Mouse (Mus musculus) heart, embryonic 14.5 days (tissue): ENCODE measurements at regions not wholly inside any gene's neighbourhood (a gene's known extent, or its start where the extent isn't known, plus 50 kb on each side); places are given as distances from the start of the nearest gene placed in this dataset.

ENCODE experiments used
- ATAC-seq: fragments of 200-750 bp; cut with Nextera tagmentation; 2 replicates; pipeline ENCODE4 v1.8.0; 2017; ENCODE audit warnings: low read depth, moderate TSS enrichment; ENCODE audit not compliant: insufficient number of reproducible peaks, insufficient read depth, low FRiP score
- H3K27ac ChIP-seq, 2 experiments: fragments of 200-500 bp in 1 of 2; fragments of 300-500 bp in 1 of 2; sonication (generic) in 1 of 2; replicated peaks in 1 of 2; 2 replicates each; pipeline ENCODE4 v1.5.1; 2012 to 2014; ENCODE audit warnings: low read depth in 2 of 2, low read length in 2 of 2, control low read depth in 1 of 2, mild to moderate bottlenecking in 1 of 2, mixed read lengths in 1 of 2; ENCODE audit not compliant: control insufficient read depth in 1 of 2, insufficient read depth in 1 of 2
- H3K27me3 ChIP-seq: fragments of 300-500 bp; sonication (generic); 2 replicates; pipeline ENCODE4 v1.6.1; 2014; ENCODE audit warnings: mild to moderate bottlenecking, low read length, control low read depth; ENCODE audit not compliant: control insufficient read depth, insufficient read depth
- H3K36me3 ChIP-seq: fragments of 300-500 bp; sonication (generic); 2 replicates; pipeline ENCODE4 v1.6.1; 2014; ENCODE audit warnings: mild to moderate bottlenecking, control low read depth, low read length, mixed read lengths; ENCODE audit not compliant: control insufficient read depth, insufficient read depth
- H3K4me1 ChIP-seq, 2 experiments: fragments of 200-500 bp in 1 of 2; fragments of 300-500 bp in 1 of 2; sonication (generic) in 1 of 2; 2 replicates each; pipeline ENCODE4 v1.6.1; 2012 to 2014; ENCODE audit warnings: low read length in 2 of 2, control low read depth in 1 of 2, mixed read lengths in 1 of 2; ENCODE audit not compliant: control insufficient read depth in 2 of 2, insufficient read depth in 2 of 2
- H3K4me2 ChIP-seq: fragments of 300-500 bp; sonication (generic); 2 replicates; pipeline ENCODE4 v1.6.1; 2014; ENCODE audit warnings: mild to moderate bottlenecking, low read length
- H3K4me3 ChIP-seq, 2 experiments: fragments of 200-500 bp in 1 of 2; fragments of 300-500 bp in 1 of 2; sonication (generic) in 1 of 2; 2 replicates each; pipeline ENCODE4 v1.5.1; 2012 to 2014; ENCODE audit warnings: low read length in 2 of 2, mild to moderate bottlenecking in 2 of 2, control low read depth in 1 of 2, low read depth in 1 of 2, moderate library complexity in 1 of 2; ENCODE audit not compliant: control insufficient read depth in 1 of 2, insufficient read depth in 1 of 2
- H3K9ac ChIP-seq: fragments of 300-500 bp; sonication (generic); 2 replicates; pipeline ENCODE4 v1.6.1; 2014; ENCODE audit warnings: mild to moderate bottlenecking, low read length
- H3K9me3 ChIP-seq: fragments of 300-500 bp; sonication (generic); 2 replicates; pipeline ENCODE4 v1.6.1; 2016; ENCODE audit warnings: low read length, control low read depth; ENCODE audit not compliant: control insufficient read depth
- WGBS: fragments of 180-500 bp; shearing (Covaris S2); extraction: QIAGEN DNeasy Blood & Tissue Kit; methylation state at CpG from one replicate; pipeline ENCODE4 v1.1.7; 2014; 5-methylcytosine and 5-hydroxymethylcytosine counted together

- 28% methylated on average over 1 of the region's 1 CpGs for WGBS
- no peak for ATAC-seq
- H3K36me3 ChIP-seq = no peaks in the 10 kb centered on the region
- no peak overlapping the region for H3K4me3 ChIP-seq
- H3K4me1 ChIP-seq = 0 out of 4 replicates have a peak, but pooled peaks cover 0 to 4% of the 10 kb centered on the region in 2 experiments
- H3K4me2 ChIP-seq = no peak overlapping the region
- no peak overlapping the region for H3K9ac ChIP-seq
- no peaks in the 10 kb centered on the region for H3K27me3 ChIP-seq
- no peaks in the 10 kb centered on the region for H3K9me3 ChIP-seq
- no peak overlapping the region for H3K27ac ChIP-seq
Observed at GRCm38 (mm10) chr13:116528289-116528688, 218.8 kb upstream of the Isl1 start.

- no peak for ATAC-seq
- Histone ChIP-seq H3K9ac (no peak overlapping the region), H3K9me3 (no peaks in the 10 kb centered on the region), H3K4me2 (no peak overlapping the region), H3K27me3 (no peaks in the 10 kb centered on the region), H3K4me3 (no peak overlapping the region), H3K4me1 (0 out of 4 replicates have a peak, but pooled peaks cover 0 to 4% of the 10 kb centered on the region in 2 experiments), H3K36me3 (no peaks in the 10 kb centered on the region), H3K27ac (no peak overlapping the region)
- 62% methylated on average over 7 of the region's 7 CpGs for WGBS
Observed at GRCm38 (mm10) chr13:116527037-116527436, 217.5 kb upstream of the Isl1 start.

- H3K9me3 ChIP-seq = no peaks in the 10 kb centered on the region
- WGBS = 7% methylated on average over 8 of the region's 8 CpGs
- H3K4me1 ChIP-seq = 0 out of 4 replicates have a peak, but pooled peaks cover 0 to 4% of the 10 kb centered on the region in 2 experiments
- no peaks in the 10 kb centered on the region for H3K36me3 ChIP-seq
- ATAC-seq = no peak
- no peaks in the 10 kb centered on the region for H3K27me3 ChIP-seq
- no peak overlapping the region for H3K27ac ChIP-seq
- H3K4me2 ChIP-seq = peak overlapping the region; percentile 31
- no peak overlapping the region for H3K4me3 ChIP-seq
- H3K9ac ChIP-seq = no peak overlapping the region
Observed at GRCm38 (mm10) chr13:116523713-116524303, 214.3 kb upstream of the Isl1 start.

GRCm38 (mm10) chr13:116514640-116515311 is 205.3 kb upstream of the Isl1 start:
- WGBS = 26% methylated on average over 13 of the region's 13 CpGs
- Histone ChIP-seq H3K36me3 (no peaks in the 10 kb centered on the region), H3K4me3 (peak overlapping the region in 1 of 2 experiments; percentile 20; a peak in 1 of 4 replicates), H3K9ac (no peak overlapping the region), H3K4me1 (no peaks in the 10 kb centered on the region), H3K9me3 (no peaks in the 10 kb centered on the region), H3K27ac (no peak overlapping the region), H3K4me2 (peak overlapping the region; percentile 56), H3K27me3 (no peaks in the 10 kb centered on the region)
- no peak for ATAC-seq

GRCm38 (mm10) chr13:116514256-116514639 is 204.8 kb upstream of the Isl1 start:
- Histone ChIP-seq H3K9ac (no peak overlapping the region), H3K4me2 (peak overlapping the region; percentile 56), H3K9me3 (no peaks in the 10 kb centered on the region), H3K27me3 (no peaks in the 10 kb centered on the region), H3K27ac (no peak overlapping the region), H3K36me3 (no peaks in the 10 kb centered on the region), H3K4me1 (no peaks in the 10 kb centered on the region), H3K4me3 (peak overlapping the region in 1 of 2 experiments; percentile 20; a peak in 1 of 4 replicates)
- ATAC-seq = no peak
- 62% methylated on average over 7 of the region's 7 CpGs for WGBS

GRCm38 (mm10) chr13:116512398-116512797 is 202.9 kb upstream of the Isl1 start:
- H3K4me3 ChIP-seq = no peak overlapping the region
- no peaks in the 10 kb centered on the region for H3K4me1 ChIP-seq
- no peaks in the 10 kb centered on the region for H3K27me3 ChIP-seq
- no peaks in the 10 kb centered on the region for H3K9me3 ChIP-seq
- no peak overlapping the region for H3K4me2 ChIP-seq
- no peak overlapping the region for H3K27ac ChIP-seq
- H3K9ac ChIP-seq = no peak overlapping the region
- H3K36me3 ChIP-seq = no peaks in the 10 kb centered on the region
- 70% methylated on average over 4 of the region's 4 CpGs for WGBS
- ATAC-seq = no peak

- Histone ChIP-seq H3K27ac (no peak overlapping the region), H3K4me2 (no peak overlapping the region), H3K4me1 (no peaks in the 10 kb centered on the region), H3K9me3 (no peaks in the 10 kb centered on the region), H3K4me3 (no peak overlapping the region), H3K27me3 (no peaks in the 10 kb centered on the region), H3K36me3 (no peaks in the 10 kb centered on the region), H3K9ac (no peak overlapping the region)
- no peak for ATAC-seq
- 85% methylated on average over 7 of the region's 7 CpGs for WGBS
Observed at GRCm38 (mm10) chr13:116508213-116508811, 198.8 kb upstream of the Isl1 start.
